Mouse (Mus musculus) embryonic stem cell, embryonic (primary cell): ENCODE results near the gene Itk.

Source experiments
- CTCF ChIA-PET, 4 experiments: fragments of 300-600 bp in 2 of 4; fragments of 350-600 bp in 2 of 4; sonication (Branson Sonifier 250); formaldehyde crosslinking; loops; one replicate each; lab custom pipeline; 2022; ENCODE audit warnings: inconsistent platforms in 2 of 4; lab: Charles Lee
- POLR2A ChIA-PET, 4 experiments: fragments of 300-600 bp in 2 of 4; fragments of 350-600 bp in 2 of 4; sonication (Branson Sonifier 250); formaldehyde crosslinking; loops; one replicate each; lab custom pipeline; 2022; ENCODE audit warnings: antibody characterized with exemption in 4 of 4, inconsistent platforms in 1 of 4; lab: Charles Lee

Itk gene

DNA sequence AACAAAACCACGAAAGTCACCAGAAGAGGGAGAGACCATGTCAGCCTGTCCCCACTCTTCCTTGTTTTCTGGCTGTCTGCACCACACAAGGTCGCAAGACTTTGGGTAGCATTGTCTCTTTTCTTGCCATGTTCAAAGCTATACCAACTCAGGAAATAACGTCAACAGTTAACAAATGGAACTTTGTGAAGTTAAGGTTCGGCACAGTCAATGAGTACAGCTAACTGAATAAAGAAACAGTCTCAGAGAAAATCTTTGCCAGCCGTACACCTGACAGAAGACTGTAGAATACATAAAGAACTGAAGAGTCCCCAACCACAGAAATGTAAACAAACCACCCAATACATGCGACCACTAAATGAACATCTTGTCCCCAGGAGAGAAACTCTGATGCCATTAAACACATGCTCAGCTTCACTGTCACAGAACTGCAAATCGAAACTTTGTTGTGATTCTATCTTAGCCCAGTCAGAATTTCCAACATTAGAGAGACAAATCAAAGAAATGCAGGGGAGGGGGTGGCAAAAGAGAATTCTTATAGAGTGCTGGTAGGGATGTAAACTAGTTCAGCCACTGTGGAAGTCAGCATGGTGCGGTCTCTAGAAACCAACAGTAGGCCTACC is 16.9 kb downstream of the Itk start:
- CTCF ChIA-PET: no interaction called here
- POLR2A ChIA-PET: interaction anchor here in 1 of 4 experiments (0.7 kb wide), 1 partner anchor 70 kb away, joined by 5 read pairs; no protein-coding TSS in a partner anchor

DNA sequence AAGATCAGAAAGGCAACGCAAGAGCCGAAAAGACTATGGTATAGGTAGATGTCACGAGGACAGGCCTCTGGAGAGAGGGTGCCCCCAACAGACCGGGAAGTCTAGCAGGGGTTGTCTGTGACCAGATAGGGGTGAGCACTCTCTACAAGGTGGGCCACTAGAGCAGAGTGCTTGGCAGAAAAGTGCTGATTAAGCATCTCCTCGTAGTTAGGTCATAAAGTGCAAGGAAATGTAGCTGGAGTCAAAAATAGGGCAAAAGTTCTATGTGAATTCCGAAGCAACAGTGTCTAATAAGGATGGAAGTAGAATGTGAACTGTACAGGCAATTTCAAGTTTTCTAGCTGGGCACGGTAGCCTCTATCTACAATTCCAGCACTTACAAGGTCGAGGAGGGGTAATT is 18.1 kb downstream of the Itk start:
- ChIA-PET POLR2A (interaction anchor here in 1 of 4 experiments (0.6 kb wide), 1 partner anchor 13 kb away, joined by 4 read pairs; no protein-coding TSS in a partner anchor), CTCF (no interaction called here)

- ChIA-PET CTCF (no interaction called here), POLR2A (interaction anchor here in 1 of 4 experiments (0.6 kb wide), 1 partner anchor 12 kb away, joined by 4 read pairs; no protein-coding TSS in a partner anchor)
Observed at GRCm38 (mm10) chr11:46370457-46370856, 18.9 kb downstream of the Itk start.

DNA sequence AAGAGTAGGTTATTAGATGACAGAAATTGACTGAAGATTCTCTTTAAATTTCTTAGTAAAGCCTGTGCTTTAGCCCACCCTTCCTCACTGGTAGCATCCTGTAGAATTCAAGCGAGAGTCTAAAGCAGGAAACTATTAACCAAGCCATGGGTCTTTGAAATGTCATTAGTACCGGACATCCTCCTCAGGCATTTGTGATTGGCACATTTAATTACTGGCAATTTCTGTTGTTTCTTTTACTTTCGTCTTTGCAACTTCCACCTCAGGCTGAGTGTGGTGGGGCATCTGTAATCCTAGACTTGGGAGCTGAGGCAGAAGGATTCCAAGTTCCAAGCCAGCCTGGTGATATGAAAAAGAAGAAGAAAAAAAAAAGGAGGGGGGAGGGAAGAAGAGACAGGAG is 23.0 kb downstream of the Itk start:
- CTCF ChIA-PET: no interaction called here
- POLR2A ChIA-PET: interaction anchor here in 1 of 4 experiments (0.7 kb wide), 1 partner anchor 148 kb away, joined by 3 read pairs; no protein-coding TSS in a partner anchor

- CTCF ChIA-PET: no interaction called here
- POLR2A ChIA-PET: no interaction called here
Observed at GRCm38 (mm10) chr11:46365744-46366143, 23.6 kb downstream of the Itk start.

GRCm38 (mm10) chr11:46363864-46364263 is 25.5 kb downstream of the Itk start:
- ChIA-PET CTCF (no interaction called here), POLR2A (no interaction called here)

DNA sequence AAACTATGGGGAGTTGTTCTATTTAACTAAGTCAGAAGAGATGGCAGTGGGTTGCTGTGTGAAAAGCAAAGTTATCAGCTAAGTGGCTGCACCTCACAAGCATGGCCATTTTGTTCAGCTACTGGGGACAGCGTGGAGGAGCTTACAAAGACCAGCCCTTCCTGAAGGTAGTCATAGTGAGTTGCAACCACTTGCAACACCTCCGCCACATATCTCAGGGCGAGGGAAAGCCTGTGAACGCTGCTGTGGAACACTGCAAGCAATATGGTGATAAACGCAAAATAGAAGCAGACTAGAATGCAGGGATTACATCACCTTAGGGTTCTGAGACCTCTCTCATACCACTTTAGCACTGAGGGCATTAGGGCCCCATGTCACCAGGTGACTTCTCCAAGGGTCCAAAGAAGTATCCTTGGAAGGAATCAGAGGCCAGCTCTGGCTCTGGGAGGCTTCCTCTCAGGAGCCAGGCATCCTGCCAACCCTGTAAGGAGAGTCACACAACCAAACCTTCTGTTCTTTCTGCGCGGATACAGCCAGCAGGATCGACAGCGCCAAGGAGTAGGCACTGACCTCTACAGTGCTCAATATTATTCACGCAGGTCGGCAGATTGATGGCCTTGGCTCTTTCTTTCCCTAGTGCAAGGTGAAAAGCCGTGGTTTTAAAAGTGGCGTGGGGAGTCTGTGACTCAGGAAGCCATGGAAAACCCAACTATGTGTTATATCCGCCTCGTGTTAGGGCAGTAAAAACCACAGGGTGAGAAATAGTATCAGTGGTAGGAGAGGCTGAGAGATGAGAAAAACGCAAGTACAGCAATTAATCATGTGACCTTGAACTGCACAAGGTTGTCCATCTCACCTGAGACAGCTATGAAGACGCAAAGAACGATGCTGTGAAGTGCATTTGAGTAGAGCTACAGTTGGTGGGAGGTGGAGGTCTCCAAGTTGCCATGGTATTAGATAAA is 27.0 kb downstream of the Itk start:
- ChIA-PET POLR2A (interaction anchor here in 1 of 4 experiments (0.6 kb wide), 1 partner anchor 55 kb away, joined by 4 read pairs; no protein-coding TSS in a partner anchor), CTCF (interaction anchor here in 1 of 4 experiments (0.6 kb wide), 1 partner anchor 1257 kb away, joined by 6 read pairs; no protein-coding TSS in a partner anchor)

DNA sequence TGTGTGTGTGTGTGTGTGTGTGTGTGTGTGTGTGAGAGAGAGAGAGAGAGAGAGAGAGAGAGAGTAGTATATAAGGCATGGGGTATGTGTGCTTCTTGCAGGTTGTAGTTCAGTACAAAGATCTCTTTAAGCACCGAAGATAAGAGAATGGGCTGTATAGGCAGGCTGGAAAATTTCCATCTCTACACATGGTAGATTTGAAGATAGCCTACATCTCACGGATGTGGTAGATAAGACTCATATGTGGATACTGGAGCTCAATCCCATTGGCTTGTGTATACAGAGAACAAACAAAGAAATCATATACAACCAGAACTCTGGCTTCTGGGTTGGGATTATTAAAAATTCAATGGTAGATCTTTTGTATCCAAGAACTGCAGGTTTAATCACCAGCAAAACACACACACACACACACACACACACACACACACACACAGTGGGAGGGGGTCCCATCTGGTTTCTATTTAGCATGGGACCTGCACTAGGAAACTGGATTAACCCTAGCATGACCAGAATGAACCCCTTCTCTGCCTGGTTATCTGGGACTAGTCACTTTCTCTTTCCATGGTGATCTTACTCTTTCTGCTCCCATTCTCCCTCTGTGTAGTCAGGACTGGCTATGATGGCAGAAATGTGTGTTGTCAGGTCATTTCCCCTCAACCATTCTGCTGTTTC is 28.2 kb downstream of the Itk start:
- ChIA-PET POLR2A (no interaction called here), CTCF (no interaction called here)

DNA sequence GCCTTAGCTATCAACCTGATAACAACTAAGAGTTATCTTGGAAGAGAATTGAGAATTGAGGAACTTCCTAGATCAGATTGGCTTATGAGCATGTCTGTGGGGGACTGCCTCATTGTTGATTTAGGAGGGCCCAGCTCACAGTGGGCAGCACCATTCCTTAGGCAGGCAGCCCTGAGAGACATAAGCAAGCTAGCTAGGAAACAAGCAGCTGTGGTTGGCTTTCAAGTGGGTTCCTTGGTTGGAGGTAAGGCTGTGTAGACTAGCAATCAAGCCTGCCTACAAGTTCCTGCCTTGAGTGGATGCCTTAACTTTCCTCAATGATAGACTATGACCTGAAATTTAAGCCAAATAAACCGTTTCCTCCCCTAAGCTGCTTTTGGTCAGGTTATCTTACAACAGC is 30.9 kb downstream of the Itk start:
- CTCF ChIA-PET: no interaction called here

GRCm38 (mm10) chr11:46349681-46350410 is 39.5 kb downstream of the Itk start:
- POLR2A ChIA-PET: interaction anchor here in 1 of 4 experiments (1.0 kb wide), 1 partner anchor 60 kb away, joined by 3 read pairs; no protein-coding TSS in a partner anchor

More for the DNA sequence above, 30.9 kb downstream of the Itk start:
- POLR2A ChIA-PET: interaction anchor here in 1 of 4 experiments (0.6 to 0.7 kb wide), 2 partner anchors 12 to 72 kb away, joined by 3 to 4 read pairs; no protein-coding TSS in a partner anchor

GRCm38 (mm10) chr11:46348416-46348815 is 40.9 kb downstream of the Itk start:
- ChIA-PET POLR2A (no interaction called here), CTCF (no interaction called here)

More at GRCm38 (mm10) chr11:46349681-46350410, 39.5 kb downstream of the Itk start:
- CTCF ChIA-PET: no interaction called here

DNA sequence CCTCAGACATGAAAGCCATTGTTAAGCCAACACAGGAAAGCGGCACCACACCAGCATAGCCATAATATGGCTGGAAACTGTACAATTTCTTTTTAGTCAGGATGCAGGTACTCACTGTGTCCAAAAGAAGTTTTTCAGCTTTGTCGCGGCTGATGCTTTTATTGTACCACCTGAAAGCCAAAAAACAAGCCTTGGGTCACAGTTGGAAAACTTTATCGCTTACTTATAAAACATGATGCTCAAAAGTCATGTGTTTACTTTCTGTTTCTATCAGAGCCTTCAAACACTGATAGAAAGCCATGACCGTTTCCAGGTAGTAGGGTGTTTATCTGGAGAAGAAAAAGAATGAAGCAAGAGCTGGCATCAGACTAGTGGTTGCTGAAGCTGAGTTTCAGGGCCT is 41.6 kb downstream of the Itk start:
- POLR2A ChIA-PET: no interaction called here
- CTCF ChIA-PET: no interaction called here

- POLR2A ChIA-PET: no interaction called here
- CTCF ChIA-PET: no interaction called here
Observed at GRCm38 (mm10) chr11:46343886-46344546, 45.3 kb downstream of the Itk start.

GRCm38 (mm10) chr11:46341960-46342359 is 47.4 kb downstream of the Itk start:
- ChIA-PET CTCF (no interaction called here), POLR2A (no interaction called here)

GRCm38 (mm10) chr11:46336020-46336419 is 53.3 kb downstream of the Itk start:
- CTCF ChIA-PET: no interaction called here
- POLR2A ChIA-PET: no interaction called here

DNA sequence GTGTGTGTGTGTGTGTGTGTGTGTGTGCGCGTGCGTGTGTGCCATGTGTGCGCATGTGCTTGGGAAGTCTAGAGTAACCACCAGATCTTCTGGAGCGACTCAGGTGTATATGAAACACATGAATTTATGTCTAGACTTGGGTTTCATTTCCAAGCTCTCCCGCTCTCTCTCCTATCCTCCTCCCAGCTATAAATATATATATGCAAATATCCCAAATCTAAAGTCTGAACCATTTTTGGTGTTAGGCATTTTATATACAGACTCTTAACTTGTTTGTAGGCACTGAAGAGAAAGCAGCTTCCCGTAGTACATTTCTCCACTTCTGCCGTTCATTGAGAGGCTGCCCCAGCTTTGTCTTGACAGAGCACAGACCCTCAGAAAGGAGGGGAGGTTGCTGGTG is 57.1 kb downstream of the Itk start:
- POLR2A ChIA-PET: no interaction called here
- CTCF ChIA-PET: interaction anchor here in 1 of 4 experiments (0.6 kb wide), 1 partner anchor 157 kb away, joined by 15 read pairs; no protein-coding TSS in a partner anchor

DNA sequence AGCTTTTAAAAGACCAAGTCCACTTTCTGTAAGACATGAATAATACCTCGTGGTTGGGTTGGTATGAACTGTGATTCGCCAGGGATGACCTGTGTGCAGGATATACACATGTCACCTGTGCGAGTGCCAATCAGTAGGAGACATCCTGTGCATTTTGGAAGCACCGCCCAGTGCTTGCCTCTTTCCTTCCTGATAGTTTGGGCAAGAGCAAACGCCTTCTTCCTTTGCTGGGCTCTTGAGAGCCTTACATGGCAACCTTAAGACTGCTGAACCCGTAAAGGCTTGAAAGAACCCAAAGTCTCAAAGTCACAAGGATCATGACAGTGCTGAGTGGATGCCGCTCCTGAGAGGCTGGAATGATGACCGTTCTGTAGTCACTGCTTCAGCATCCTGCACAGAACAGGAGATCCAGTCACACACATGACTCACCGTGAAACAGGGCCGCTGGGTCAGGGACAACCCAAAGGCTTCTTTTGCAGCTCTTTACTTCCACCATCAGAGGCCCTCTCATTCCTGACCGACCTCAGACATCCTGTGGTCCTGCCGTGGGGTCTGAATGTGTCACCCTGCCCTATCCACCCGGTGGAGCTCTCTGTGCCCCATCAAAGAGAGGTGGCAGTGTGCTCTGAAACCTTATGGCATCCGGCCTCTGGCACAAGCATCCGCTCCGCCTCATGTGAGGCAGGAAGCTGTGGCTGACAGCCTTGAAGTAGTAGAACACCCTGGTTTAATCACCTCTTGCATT is 62.9 kb downstream of the Itk start:
- CTCF ChIA-PET: interaction anchor here in 3 of 4 experiments (0.6 to 2.2 kb wide), 4 partner anchors 50 to 445 kb away, joined by 3 to 7 read pairs (median 6); no protein-coding TSS in a partner anchor
- POLR2A ChIA-PET: interaction anchor here in 2 of 4 experiments (0.5 to 1.2 kb wide), 2 partner anchors 14 to 51 kb away, joined by 3 read pairs; no protein-coding TSS in a partner anchor
